Mouse (Mus musculus) liver, embryonic 14 days (tissue): ENCODE data around the gene Zfp87. TPM values are rescaled to one million over a fixed set of nuclear protein-coding genes. Genes with fewer than 3 reads are reported as not detected.

Experiments used
- polyA plus RNA-seq: library from polyadenylated mRNA; depleted of rRNA; stranded (reverse); fragments of >200 nt; gene quantifications from 2 replicates; pipeline ENCODE4 v1.2.3, GENCODE M21; 2012; rRNA removed

Gene Zfp87
- 5.4 and 5.6 TPM in 2 replicates for polyA plus RNA-seq

DNA sequence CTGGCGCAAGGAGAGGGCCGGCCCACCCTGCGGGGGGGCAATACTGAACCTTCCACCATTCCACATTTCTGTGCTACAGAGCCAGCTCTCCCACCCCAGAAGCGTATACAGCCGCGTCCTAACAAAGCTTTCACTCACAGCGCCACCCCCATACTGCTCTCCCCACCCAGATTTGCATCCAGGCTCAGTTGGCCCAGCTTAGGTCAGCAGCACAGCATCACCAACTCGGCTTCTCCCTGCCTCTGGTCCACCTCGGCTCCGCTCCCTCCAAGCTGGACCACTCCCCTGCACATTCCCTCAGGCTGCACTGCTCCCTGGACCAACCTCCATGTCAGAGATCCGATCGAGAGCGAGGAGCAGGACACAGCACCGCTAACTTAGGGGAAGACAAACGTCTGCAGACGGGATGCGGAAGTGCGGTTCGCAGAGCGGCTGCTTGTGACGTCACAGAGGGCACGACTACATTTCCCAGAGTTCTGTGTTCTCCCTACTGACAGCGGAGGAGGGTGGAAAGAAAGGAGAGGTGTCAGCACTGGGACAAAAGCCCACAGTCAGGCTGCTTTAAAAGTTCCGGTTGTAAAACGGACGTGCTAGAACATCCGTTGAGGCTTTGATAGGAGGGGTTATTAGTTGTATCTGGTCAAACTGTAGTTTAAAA, at the start of gene Zfp87, which contains the start of gene Gm26965:
Gene Zfp87, minus strand, starts transcription at position 425 of the 658 bp plus-strand sequence.
Gene Gm26965, minus strand, starts transcription at position 399 of the 658 bp plus-strand sequence.

DNA sequence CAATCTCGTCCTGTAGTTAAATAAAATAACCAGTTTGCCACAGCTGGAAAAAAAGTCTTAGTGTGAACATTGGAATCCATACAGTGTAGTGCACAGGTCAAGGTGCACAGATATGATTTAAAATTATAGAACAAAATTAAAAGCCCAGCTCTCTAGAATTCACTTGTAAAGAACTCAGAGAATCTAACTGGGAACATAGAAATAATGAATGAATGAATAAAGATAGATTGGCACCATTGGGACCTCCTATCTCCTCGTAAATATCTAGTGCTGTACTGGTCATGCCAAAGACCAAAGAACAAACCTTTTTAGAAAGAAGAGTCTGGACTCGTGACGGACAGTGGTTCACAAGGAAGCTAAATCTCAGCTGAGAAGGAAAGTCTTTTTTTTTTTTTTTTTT, 27.8 kb upstream of the Zfp87 start, which contains the start of gene Zfp748:
Gene Zfp748, minus strand, starts transcription at position 101 of the 400 bp plus-strand sequence.

DNA sequence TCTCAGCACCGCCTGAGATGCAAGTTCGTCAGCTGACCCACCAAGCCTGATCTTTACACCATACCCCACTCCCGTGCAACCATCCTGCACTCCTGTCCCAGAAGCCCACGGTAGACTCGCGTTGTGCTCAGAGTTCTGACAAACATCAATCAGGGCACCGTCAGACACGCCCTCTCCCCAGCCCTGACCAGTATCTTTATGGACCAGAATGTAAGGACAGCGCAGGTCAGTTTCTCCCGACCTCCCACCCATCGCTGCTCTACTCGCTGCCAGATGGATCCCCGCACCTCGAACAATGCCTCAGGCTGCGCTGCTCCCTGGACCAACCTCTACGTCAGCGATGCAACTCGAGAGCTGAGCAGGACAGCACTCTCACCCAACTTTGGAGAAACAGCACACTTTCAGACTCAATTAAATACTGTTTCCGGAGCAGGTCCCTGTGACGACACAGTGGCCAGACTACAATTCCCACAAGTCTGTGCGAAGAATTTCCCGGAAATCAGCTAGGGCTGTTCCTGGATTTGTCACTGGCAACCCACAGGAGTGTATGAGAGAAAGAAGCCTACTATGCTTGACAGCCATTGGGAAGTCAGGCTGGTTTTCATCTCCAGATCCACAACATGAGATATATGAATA, 25.8 kb downstream of the Zfp87 start, which contains the start of gene Zfp58:
Gene Zfp58, minus strand, starts transcription at position 472 of the 636 bp plus-strand sequence.

DNA sequence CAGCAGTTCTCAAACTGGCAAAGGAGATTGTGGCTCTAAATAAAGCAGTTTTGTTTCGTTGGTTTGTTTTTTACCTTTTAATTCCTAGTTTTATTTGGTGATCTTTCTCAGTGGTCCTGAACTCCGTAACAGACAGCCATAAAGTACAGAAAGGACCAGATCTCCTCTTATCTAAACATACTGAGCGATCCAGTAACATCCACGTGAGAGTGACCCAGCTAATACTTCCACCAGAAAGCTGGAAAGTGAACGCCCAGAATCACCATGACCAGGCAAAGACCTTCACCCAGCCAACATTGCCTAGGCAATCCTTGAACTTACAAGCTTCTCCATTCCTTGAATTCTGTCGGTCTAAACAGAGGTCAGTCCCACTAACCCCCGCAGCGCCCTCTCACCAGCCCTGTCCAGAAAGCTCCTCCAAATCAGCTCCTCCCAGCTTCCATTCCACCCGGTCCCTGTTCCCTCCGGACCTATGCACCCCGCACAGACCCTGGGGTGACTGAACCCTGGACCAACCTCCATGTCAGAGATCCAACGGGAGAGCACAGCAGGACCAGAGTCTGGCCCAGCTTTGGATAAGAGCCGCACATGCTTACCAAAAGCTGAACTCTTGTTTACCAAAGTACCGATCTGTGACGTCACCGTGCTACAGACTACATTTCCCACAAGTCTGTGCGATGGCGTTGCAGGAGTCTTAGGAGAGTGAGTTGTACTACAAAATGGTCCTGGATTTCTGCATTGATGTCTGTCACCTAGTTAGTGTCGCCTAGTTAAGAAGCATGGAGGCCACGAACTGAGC, 42.2 kb downstream of the Zfp87 start, which contains the start of gene Zfp874b:
Gene Zfp874b, minus strand, starts transcription at position 634 of the 799 bp plus-strand sequence.

Other genes starting within 250 kb of the Zfp87 start
- 0.47 and 0.52 TPM in 2 replicates for gene Zfp458, start 247.7 kb downstream of the Zfp87 start, polyA plus RNA-seq
- 0.41 and 0.48 TPM in 2 replicates for gene Zfp457, start 219.7 kb downstream of the Zfp87 start, polyA plus RNA-seq
- 1.2 and 1.3 TPM in 2 replicates for gene Zfp595, start 193.6 kb downstream of the Zfp87 start, polyA plus RNA-seq
- gene Gm28044, start 165.6 kb downstream of the Zfp87 start, polyA plus RNA-seq, result not detected in 2 replicates
- gene Zfp953, start 165.6 kb downstream of the Zfp87 start, polyA plus RNA-seq, result 0.79 and 0.83 TPM in 2 replicates
- gene Gm28041, start 150.4 kb downstream of the Zfp87 start, polyA plus RNA-seq, result 0.12 and 0.17 TPM in 2 replicates
- 0.27 and 0.32 TPM in 2 replicates for gene Zfp456, start 150.4 kb downstream of the Zfp87 start, polyA plus RNA-seq
- 1.8 and 2.3 TPM in 2 replicates for gene Zfp429, start 126.4 kb downstream of the Zfp87 start, polyA plus RNA-seq
- gene Zfp459, start 104.8 kb downstream of the Zfp87 start, polyA plus RNA-seq, result 0.17 and 0.18 TPM in 2 replicates
- gene Zfp874a, start 74.6 kb downstream of the Zfp87 start, polyA plus RNA-seq, result 2.8 and 3.1 TPM in 2 replicates
- 2.7 and 2.8 TPM in 2 replicates for gene Zfp874b, start 41.9 kb downstream of the Zfp87 start, polyA plus RNA-seq
- gene Zfp58, start 25.6 kb downstream of the Zfp87 start, polyA plus RNA-seq, result 1.3 TPM in 2 replicates
- gene Gm26965, start within 50 bp of the Zfp87 start, polyA plus RNA-seq, result not detected in 2 replicates
- 2.3 and 2.5 TPM in 2 replicates for gene Zfp748, start 27.7 kb upstream of the Zfp87 start, polyA plus RNA-seq
- 0.88 and 0.95 TPM in 2 replicates for gene Zfp729b, start 83.5 kb upstream of the Zfp87 start, polyA plus RNA-seq
- gene Gm49345, start 111.6 kb upstream of the Zfp87 start, polyA plus RNA-seq, result not detected in 2 replicates
- gene Zfp729a, start 111.6 kb upstream of the Zfp87 start, polyA plus RNA-seq, result 0.93 and 0.98 TPM in 2 replicates
- gene Zfp738, start 160.9 kb upstream of the Zfp87 start, polyA plus RNA-seq, result 1.9 and 2.0 TPM in 2 replicates
- gene Zfp65, start 203.0 kb upstream of the Zfp87 start, polyA plus RNA-seq, result 1.6 and 1.9 TPM in 2 replicates
- gene Zfp85, start 229.1 kb upstream of the Zfp87 start, polyA plus RNA-seq, result 0.69 and 0.80 TPM in 2 replicates